Mouse (Mus musculus): ENCODE results near the gene Olfr653.

Gene Olfr653

DNA sequence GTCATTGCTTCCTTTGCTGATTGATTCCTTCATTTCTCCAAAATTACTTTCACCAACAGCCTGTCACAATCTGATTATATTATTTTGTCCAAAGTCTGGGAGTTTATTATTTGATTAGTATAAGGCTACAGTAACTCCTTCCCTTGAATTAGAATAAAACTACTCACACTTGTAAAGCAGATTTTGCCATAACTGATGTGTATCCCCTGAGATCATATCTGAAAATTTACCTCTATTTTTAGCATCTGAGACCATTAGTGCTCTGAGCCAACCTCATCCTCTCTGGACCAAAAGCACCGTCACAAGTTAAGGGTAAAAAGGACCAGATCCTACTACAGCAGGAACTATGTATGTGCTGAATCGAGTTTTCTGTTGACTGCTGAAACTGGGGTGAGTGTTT is at the start of gene Olfr653:
Olfr653 (plus strand) TSS at position 301 of the 400 bp plus-strand sequence.
- no peak for DNase-seq (ENCODE audit: low read depth, low spot score)

DNA sequence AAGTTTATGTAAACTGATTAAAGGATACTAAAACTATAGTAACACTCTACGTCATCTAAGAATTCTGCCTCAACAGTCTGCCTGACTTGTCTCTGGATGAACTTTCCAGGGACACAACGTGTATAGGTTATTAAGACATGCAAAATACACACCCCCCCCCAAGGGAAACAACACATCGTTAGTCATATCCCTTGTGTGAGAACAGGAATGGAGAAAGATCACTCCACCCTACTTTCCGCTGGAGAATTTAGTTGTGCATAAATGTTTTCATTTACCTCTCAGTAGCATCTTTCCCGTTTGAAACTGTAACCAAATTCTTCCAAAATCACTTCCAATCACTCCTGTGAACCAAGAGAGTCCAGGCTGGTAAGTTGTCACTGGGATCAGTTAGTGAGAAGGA is 27.3 kb upstream of the Olfr653 start, which contains the start of gene Olfr651:
Olfr651 (plus strand) TSS at position 301 of the 400 bp plus-strand sequence.
- DNase-seq (ENCODE audit: low read depth, low spot score) = no peak

DNA sequence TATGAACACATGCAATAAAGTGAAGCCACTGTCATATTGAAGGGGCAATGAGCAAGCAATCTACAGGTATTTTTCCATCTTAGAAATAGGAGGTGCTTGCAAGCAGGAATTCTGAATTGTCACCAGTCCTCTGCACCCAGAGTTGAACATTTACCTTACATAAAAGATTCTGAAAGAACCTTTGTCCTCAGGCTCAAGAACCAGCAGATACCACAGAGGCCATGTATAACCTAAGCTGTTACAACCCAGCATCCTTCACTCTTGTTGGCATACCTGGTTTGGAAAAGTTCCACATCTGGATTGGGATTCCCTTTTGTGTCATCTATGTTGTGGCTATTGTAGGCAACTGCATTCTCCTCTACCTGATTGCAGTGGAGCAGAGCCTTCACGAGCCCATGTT is 24.4 kb upstream of the Olfr653 start:
- no peak for DNase-seq (ENCODE audit: low read depth, low spot score)

DNA sequence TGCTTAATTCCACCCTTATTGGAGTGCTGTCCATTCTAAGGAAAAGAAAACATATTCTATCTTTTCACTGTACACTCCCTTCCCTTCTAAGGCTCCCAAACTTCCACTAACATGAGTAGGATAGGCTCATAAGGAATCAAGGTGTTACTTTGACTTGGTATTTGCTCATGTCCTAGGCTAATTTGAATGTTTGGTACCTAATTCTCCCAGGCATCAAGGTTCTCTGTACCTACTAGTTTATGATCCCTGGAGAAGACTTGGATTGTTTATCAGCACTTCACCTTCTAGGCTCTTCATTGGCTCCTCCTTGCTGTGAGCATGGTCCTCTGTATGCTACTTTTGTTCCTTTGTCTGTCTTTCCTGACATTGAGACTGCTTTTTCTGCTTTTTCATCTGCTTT is 16.5 kb upstream of the Olfr653 start, which contains the start of gene Olfr652:
Olfr652 (plus strand) TSS at position 301 of the 400 bp plus-strand sequence.
- no peak for DNase-seq (ENCODE audit: low read depth, low spot score)

DNA sequence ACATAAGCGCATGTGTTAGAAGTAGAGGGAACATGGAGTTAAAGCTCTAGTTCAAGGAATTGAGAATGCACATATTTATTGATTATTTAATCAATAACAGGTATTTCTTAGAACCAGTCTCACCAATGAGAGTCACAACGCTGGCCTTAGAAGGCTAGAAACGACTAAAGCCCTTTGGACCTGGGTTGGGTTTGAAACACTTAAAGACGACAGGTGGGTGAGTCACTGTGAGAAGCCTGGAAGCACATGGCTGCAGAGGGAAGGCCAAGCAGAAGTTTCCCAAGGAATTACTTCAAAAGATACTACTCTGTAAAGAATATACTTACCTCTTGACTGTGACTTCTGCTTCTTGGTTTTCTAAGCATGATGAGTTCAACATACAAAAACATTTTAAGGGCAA is 3.7 kb downstream of the Olfr653 start:
- DNase-seq (ENCODE audit: low read depth, low spot score) = no peak

DNA sequence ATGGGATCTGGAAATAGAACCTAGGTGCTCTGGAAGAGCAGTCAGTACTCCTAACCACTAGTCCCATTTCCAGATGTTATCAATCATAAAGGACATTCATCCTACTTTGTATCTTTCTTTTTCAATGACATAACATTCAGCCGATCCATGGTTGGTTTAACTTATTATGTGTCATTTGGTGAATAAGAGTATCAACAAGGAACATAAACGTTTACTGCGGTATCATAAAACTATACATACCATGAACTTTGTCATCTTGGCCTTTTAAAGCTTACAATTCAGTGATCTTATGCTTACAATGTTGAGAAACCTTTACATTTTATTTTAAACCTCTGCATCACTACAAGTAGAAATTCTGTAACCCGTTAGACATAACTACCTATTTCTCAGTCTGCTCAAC is 4.3 kb downstream of the Olfr653 start:
- no peak for DNase-seq (ENCODE audit: low read depth, low spot score)

DNA sequence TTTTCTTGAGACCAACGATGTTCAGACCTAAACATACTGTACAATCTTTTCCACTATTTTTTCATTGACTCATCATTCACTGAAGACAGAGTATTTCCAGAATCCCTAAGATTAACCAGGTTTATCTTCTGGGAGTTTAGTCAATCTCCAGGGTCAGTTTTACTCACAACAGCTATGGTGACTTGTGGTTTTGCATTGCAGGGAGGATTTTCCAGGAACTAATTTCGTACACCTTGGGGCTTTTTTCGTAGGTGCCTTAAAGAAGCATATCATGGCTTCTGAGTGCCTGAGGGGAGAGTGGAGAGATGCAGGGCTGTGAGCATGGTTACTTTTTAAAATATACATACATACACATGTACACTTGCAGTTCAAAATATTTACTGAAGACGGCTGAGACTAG is 9.6 kb downstream of the Olfr653 start, which contains the start of gene Olfr654:
Olfr654 (plus strand) TSS at position 301 of the 400 bp plus-strand sequence.
- no peak for DNase-seq (ENCODE audit: low read depth, low spot score)

DNA sequence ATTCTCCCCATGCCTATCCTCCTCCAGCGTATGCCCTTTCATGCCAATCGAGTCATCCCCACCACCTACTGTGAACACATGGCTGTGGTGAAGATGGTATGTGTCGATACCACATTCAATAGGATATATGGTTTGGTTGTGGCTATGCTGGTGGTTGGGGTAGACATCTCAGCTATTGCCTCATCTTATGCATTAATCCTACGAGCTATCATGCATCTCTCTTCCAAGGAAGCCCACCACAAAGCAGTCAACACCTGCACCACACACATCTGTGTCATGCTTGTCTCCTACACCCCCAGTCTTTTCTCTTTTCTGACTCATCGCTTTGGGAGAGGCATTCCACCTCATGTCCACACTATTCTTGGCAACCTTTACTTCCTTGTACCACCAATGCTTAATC is 11.2 kb downstream of the Olfr653 start:
- no peak for DNase-seq (ENCODE audit: low read depth, low spot score)

DNA sequence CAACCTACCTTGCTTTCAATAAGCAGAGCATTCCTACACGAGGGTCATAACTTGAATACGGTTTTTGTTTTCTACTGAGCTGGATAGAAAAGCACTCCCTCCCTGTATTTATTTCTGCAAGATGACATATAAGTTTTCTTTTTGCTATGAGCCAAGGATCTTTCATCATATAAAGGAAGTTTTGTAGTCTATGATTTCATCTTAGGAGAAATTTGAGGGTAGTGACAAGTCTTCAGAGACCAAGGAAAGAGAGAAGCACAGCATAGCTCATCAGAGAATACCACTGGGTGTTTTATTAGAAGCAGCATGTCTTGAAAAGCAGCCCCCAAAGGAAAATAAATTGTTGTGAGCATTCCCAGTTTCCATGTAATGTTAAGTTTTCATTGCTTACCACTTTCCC is 24.6 kb downstream of the Olfr653 start, which contains the start of gene Olfr655:
Olfr655 (minus strand) TSS at position 101 of the 400 bp plus-strand sequence.
- DNase-seq (ENCODE audit: low read depth, low spot score) = no peak

DNA sequence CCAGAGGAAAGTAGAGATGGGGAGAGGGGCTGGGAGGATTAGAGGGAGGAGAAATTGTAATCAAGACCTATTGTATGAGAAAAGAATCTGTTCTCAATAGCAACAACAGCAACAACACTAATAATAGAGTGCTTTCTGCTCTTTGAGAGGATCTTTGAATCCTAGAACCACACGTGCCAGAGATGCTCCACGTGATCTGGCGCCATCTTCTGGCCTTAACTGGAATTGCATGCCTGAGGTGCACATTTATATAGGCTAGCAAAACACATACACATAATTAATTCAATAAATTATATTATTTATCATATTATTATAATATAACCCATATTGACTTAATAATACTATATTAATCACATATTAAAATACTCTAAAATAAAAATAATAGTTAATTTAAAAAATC is 26.1 kb downstream of the Olfr653 start:
- peak; percentile 11 for DNase-seq (ENCODE audit: low read depth, low spot score)

DNA sequence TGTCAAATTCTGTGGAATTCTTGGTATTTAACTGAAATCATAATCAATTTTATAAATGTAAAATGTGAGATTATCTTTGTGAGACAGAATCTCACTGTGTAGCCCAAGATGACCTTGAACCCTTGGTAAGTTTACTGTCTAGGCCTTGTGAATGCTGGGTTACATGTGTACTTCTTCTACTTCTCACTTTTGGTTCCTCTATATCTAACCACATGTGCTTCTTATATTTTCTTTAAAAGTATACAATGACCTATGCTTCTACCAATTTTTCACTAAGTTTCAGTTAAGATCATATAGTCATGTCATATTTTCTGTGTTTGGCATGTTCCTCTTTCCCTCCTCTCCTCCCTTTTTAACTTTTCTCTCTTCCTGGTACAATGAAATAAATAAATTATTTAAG is 27.6 kb downstream of the Olfr653 start:
- no peak for DNase-seq (ENCODE audit: low read depth, low spot score)

DNA sequence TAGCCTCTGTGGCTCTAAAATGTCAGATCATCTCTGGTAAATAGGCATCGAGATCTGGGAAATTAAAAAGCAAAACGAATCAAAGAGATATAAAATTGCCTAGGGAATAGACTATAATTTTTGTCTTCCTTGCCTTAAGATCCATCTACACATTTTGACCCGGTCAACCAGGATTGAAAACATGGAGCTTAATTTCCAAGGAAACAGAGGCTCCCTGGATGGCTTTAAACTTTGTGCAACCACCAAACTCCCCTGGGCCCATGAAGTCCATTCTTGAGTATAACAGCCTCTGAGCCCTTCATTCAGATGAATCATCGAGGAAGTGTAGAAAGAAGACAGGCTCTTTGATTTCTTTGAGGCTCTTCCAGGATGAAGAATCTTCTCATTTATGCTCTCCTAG is 36.5 kb downstream of the Olfr653 start, which contains the start of gene Olfr656:
Olfr656 (plus strand) TSS at position 301 of the 400 bp plus-strand sequence.
- no peak for DNase-seq (ENCODE audit: low read depth, low spot score)

DNA sequence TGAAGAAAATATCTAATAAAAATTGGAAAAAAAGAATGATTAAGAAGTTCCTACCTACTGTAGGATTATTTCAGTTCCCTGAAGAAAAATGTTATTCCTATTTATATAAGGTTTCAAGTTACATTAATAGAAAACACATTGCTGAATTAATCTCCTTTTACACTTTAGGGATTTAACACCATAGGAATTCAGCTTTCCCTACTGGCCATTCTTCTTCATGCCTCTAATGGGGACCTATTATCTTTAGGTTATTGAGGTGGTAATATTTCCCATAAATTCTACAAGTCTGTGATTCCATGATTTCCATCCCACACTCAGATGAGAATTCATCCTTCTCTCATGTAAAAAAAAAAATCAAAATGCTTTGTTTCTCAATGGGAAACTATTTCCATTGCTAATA is 47.4 kb downstream of the Olfr653 start, which contains the start of gene Olfr657:
Olfr657 (plus strand) TSS at position 301 of the 400 bp plus-strand sequence.
- DNase-seq (ENCODE audit: low read depth, low spot score) = no peak
